Mouse (Mus musculus): ENCODE data around the gene Gast. TPM values are rescaled to one million over a fixed set of nuclear protein-coding genes. Genes with fewer than 3 reads are reported as not detected.
"Not testable (repeated sequence)": the region's sequence is repeated elsewhere in the genome, so short reads cannot be mapped to it uniquely, and the experiment has no call there.

Gast gene
- polyA plus RNA-seq, 1 experiment from 2014 or later, result not detected

- Histone ChIP-seq H3K4me3 (ENCODE audit: low read depth, low read length) (no peak overlapping the region), H3K36me3 (replicated peaks; ENCODE audit: control insufficient read depth, insufficient read depth, low read depth, low read length) (no peaks in the 10 kb centered on the region), H3K27ac (replicated peaks; ENCODE audit: low read depth, low read length) (no peak overlapping the region), H3K4me1 (ENCODE audit: control insufficient read depth, insufficient read depth, low read length) (no peaks in the 10 kb centered on the region), H3K4me2 (ENCODE audit: low read depth, low read length) (no peak overlapping the region), H3K9ac (replicated peaks; ENCODE audit: low read length) (no peak overlapping the region), H3K27me3 (ENCODE audit: control insufficient read depth, insufficient read depth, low read length) (peaks cover 18% of the 10 kb centered on the region), H3K9me3 (replicated peaks; ENCODE audit: control insufficient read depth, low read length) (no peaks in the 10 kb centered on the region)
- no peak for ATAC-seq (replicated peaks; ENCODE audit: insufficient number of reproducible peaks, low FRiP score, low TSS enrichment, low read depth)
- no peak for DNase-seq (ENCODE audit: low spot score)
- 78% methylated on average over 6 of the region's 6 CpGs for WGBS
Measured at GRCm38 (mm10) chr11:100360175-100360574, 26.0 kb downstream of the Gast start.

GRCm38 (mm10) chr11:100361059-100361458 lies 26.9 kb downstream of the Gast start:
- H3K27ac ChIP-seq (replicated peaks; ENCODE audit: low read depth, low read length); DNase-seq (ENCODE audit: low spot score); H3K36me3 ChIP-seq (replicated peaks; ENCODE audit: control insufficient read depth, insufficient read depth, low read depth, low read length); H3K4me1 ChIP-seq (ENCODE audit: control insufficient read depth, insufficient read depth, low read length); H3K4me3 ChIP-seq (ENCODE audit: low read depth, low read length); H3K9me3 ChIP-seq (replicated peaks; ENCODE audit: control insufficient read depth, low read length); H3K27me3 ChIP-seq (ENCODE audit: control insufficient read depth, insufficient read depth, low read length); H3K4me2 ChIP-seq (ENCODE audit: low read depth, low read length); ATAC-seq (replicated peaks; ENCODE audit: insufficient number of reproducible peaks, low FRiP score, low TSS enrichment, low read depth); H3K9ac ChIP-seq (replicated peaks; ENCODE audit: low read length): not testable (repeated sequence)
- no CpG with 5 or more reads among the region's 13 CpGs for WGBS

- H3K4me1 ChIP-seq (ENCODE audit: control insufficient read depth, insufficient read depth, low read length), result no peaks in the 10 kb centered on the region
- H3K4me2 ChIP-seq (ENCODE audit: low read depth, low read length), result no peak overlapping the region
- DNase-seq (ENCODE audit: low spot score), result peak; percentile 84
- no peaks in the 10 kb centered on the region for H3K9me3 ChIP-seq (replicated peaks; ENCODE audit: control insufficient read depth, low read length)
- no peak overlapping the region for H3K4me3 ChIP-seq (ENCODE audit: low read depth, low read length)
- WGBS, result 14% methylated on average over 8 of the region's 8 CpGs
- 0 out of 2 replicates have a peak, but pooled peaks cover under 1% of the 10 kb centered on the region for H3K27me3 ChIP-seq (ENCODE audit: control insufficient read depth, insufficient read depth, low read length)
- peak; percentile 53 for ATAC-seq (replicated peaks; ENCODE audit: insufficient number of reproducible peaks, low FRiP score, low TSS enrichment, low read depth)
- no peaks in the 10 kb centered on the region for H3K36me3 ChIP-seq (replicated peaks; ENCODE audit: control insufficient read depth, insufficient read depth, low read depth, low read length)
- H3K9ac ChIP-seq (replicated peaks; ENCODE audit: low read length), result no peak overlapping the region
- H3K27ac ChIP-seq (replicated peaks; ENCODE audit: low read depth, low read length), result no peak overlapping the region
Measured at GRCm38 (mm10) chr11:100362209-100362978, 28.2 kb downstream of the Gast start.

GRCm38 (mm10) chr11:100362979-100363562 lies 28.9 kb downstream of the Gast start:
- 13% methylated on average over 12 of the region's 12 CpGs for WGBS
- ATAC-seq (replicated peaks; ENCODE audit: insufficient number of reproducible peaks, low FRiP score, low TSS enrichment, low read depth) (0 out of 2 replicates have a peak, but pooled peaks have one; percentile 16), DNase-seq (ENCODE audit: low spot score) (peak; percentile 74)
- Histone ChIP-seq H3K9me3 (replicated peaks; ENCODE audit: control insufficient read depth, low read length) (no peaks in the 10 kb centered on the region), H3K27me3 (ENCODE audit: control insufficient read depth, insufficient read depth, low read length) (no peaks in the 10 kb centered on the region), H3K9ac (replicated peaks; ENCODE audit: low read length) (no peak overlapping the region), H3K4me1 (ENCODE audit: control insufficient read depth, insufficient read depth, low read length) (no peaks in the 10 kb centered on the region), H3K4me3 (ENCODE audit: low read depth, low read length) (no peak overlapping the region), H3K4me2 (ENCODE audit: low read depth, low read length) (no peak overlapping the region), H3K27ac (replicated peaks; ENCODE audit: low read depth, low read length) (no peak overlapping the region), H3K36me3 (replicated peaks; ENCODE audit: control insufficient read depth, insufficient read depth, low read depth, low read length) (no peaks in the 10 kb centered on the region)

- Histone ChIP-seq H3K36me3 (replicated peaks; ENCODE audit: control insufficient read depth, insufficient read depth, low read depth, low read length) (no peaks in the 10 kb centered on the region), H3K4me1 (ENCODE audit: control insufficient read depth, insufficient read depth, low read length) (no peaks in the 10 kb centered on the region), H3K9ac (replicated peaks; ENCODE audit: low read length) (no peak overlapping the region), H3K27ac (replicated peaks; ENCODE audit: low read depth, low read length) (no peak overlapping the region), H3K27me3 (ENCODE audit: control insufficient read depth, insufficient read depth, low read length) (no peaks in the 10 kb centered on the region), H3K9me3 (replicated peaks; ENCODE audit: control insufficient read depth, low read length) (no peaks in the 10 kb centered on the region), H3K4me3 (ENCODE audit: low read depth, low read length) (no peak overlapping the region), H3K4me2 (ENCODE audit: low read depth, low read length) (no peak overlapping the region)
- DNase-seq (ENCODE audit: low spot score) (no peak), ATAC-seq (replicated peaks; ENCODE audit: insufficient number of reproducible peaks, low FRiP score, low TSS enrichment, low read depth) (no peak)
- 83% methylated on average over 7 of the region's 7 CpGs for WGBS
Measured at GRCm38 (mm10) chr11:100369145-100369544, 34.9 kb downstream of the Gast start.

- WGBS, result 75% methylated on average over 8 of the region's 8 CpGs
- ATAC-seq (replicated peaks; ENCODE audit: insufficient number of reproducible peaks, low FRiP score, low TSS enrichment, low read depth), result no peak
- no peak overlapping the region for H3K4me2 ChIP-seq (ENCODE audit: low read depth, low read length)
Measured at GRCm38 (mm10) chr11:100369822-100370221, 35.6 kb downstream of the Gast start.

GRCm38 (mm10) chr11:100371981-100372558 lies 37.9 kb downstream of the Gast start:
- Histone ChIP-seq H3K9me3 (replicated peaks; ENCODE audit: control insufficient read depth, low read length) (no peaks in the 10 kb centered on the region), H3K27me3 (ENCODE audit: control insufficient read depth, insufficient read depth, low read length) (no peaks in the 10 kb centered on the region), H3K4me3 (ENCODE audit: low read depth, low read length) (no peak overlapping the region), H3K9ac (replicated peaks; ENCODE audit: low read length) (no peak overlapping the region), H3K27ac (replicated peaks; ENCODE audit: low read depth, low read length) (no peak overlapping the region), H3K4me1 (ENCODE audit: control insufficient read depth, insufficient read depth, low read length) (no peaks in the 10 kb centered on the region), H3K4me2 (ENCODE audit: low read depth, low read length) (no peak overlapping the region), H3K36me3 (replicated peaks; ENCODE audit: control insufficient read depth, insufficient read depth, low read depth, low read length) (no peaks in the 10 kb centered on the region; the same call in 1 of the 2 replicates)
- WGBS, result 78% methylated on average over 7 of the region's 8 CpGs
- no peak for DNase-seq (ENCODE audit: low spot score)
- ATAC-seq (replicated peaks; ENCODE audit: insufficient number of reproducible peaks, low FRiP score, low TSS enrichment, low read depth), result no peak

More at GRCm38 (mm10) chr11:100369822-100370221, 35.6 kb downstream of the Gast start:
- Histone ChIP-seq H3K9ac (replicated peaks; ENCODE audit: low read length) (no peak overlapping the region), H3K4me1 (ENCODE audit: control insufficient read depth, insufficient read depth, low read length) (no peaks in the 10 kb centered on the region), H3K27me3 (ENCODE audit: control insufficient read depth, insufficient read depth, low read length) (no peaks in the 10 kb centered on the region), H3K9me3 (replicated peaks; ENCODE audit: control insufficient read depth, low read length) (no peaks in the 10 kb centered on the region), H3K4me3 (ENCODE audit: low read depth, low read length) (no peak overlapping the region), H3K36me3 (replicated peaks; ENCODE audit: control insufficient read depth, insufficient read depth, low read depth, low read length) (no peaks in the 10 kb centered on the region; the same call in 1 of the 2 replicates), H3K27ac (replicated peaks; ENCODE audit: low read depth, low read length) (no peak overlapping the region)
- DNase-seq (ENCODE audit: low spot score), result no peak

GRCm38 (mm10) chr11:100375127-100375526 lies 40.9 kb downstream of the Gast start:
- 89% methylated on average over 9 of the region's 9 CpGs for WGBS
- Histone ChIP-seq H3K9me3 (replicated peaks; ENCODE audit: control insufficient read depth, low read length) (no peaks in the 10 kb centered on the region), H3K36me3 (replicated peaks; ENCODE audit: control insufficient read depth, insufficient read depth, low read depth, low read length) (no peaks in the 10 kb centered on the region; the same call in none of the 2 replicates), H3K27me3 (ENCODE audit: control insufficient read depth, insufficient read depth, low read length) (no peaks in the 10 kb centered on the region), H3K4me1 (ENCODE audit: control insufficient read depth, insufficient read depth, low read length) (no peaks in the 10 kb centered on the region), H3K4me3 (ENCODE audit: low read depth, low read length) (no peak overlapping the region), H3K4me2 (ENCODE audit: low read depth, low read length) (no peak overlapping the region), H3K9ac (replicated peaks; ENCODE audit: low read length) (no peak overlapping the region), H3K27ac (replicated peaks; ENCODE audit: low read depth, low read length) (no peak overlapping the region)
- no peak for DNase-seq (ENCODE audit: low spot score)
- ATAC-seq (replicated peaks; ENCODE audit: insufficient number of reproducible peaks, low FRiP score, low TSS enrichment, low read depth), result no peak

Data from embryonic facial prominence, embryonic 11.5 days (tissue).